Mouse (Mus musculus): Measurements from ENCODE around the gene A930002H24Rik.

DNA sequence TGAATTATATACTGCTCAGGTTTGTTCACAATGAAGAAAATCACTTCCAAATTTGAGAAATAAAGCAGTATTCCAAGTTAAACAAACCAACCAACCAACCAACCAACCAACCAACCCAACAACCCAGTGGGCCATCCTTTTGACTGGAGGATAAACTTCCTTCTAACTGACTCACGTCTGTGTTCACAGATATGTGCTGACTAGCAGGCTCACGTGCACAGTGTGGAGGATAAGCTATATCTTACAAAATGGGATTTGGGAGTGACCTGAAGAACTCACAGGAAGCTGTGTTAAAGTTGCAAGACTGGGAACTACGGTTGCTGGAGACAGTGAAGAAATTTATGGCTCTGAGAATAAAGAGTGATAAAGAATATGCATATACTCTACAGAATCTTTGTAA lies 32.2 kb upstream of the A930002H24Rik start:
- no peak for TF ChIP-seq EP300 (IDR thresholded peaks at IDR 0.05)
- TF ChIP-seq CTCF (IDR thresholded peaks at IDR 0.05): no peak
